Mouse (Mus musculus) CH12.LX (cell line): ENCODE results near the gene Elovl6.

Source experiments
- MEF2A ChIP-seq: IDR thresholded peaks from 2 replicates; pipeline ENCODE4 v1.6.1; 2014; ENCODE audit warnings: low read depth, mild to moderate bottlenecking, inconsistent platforms, low read length, improper control_type of control experiment, borderline replicate concordance
- POLR2A ChIP-seq: IDR thresholded peaks from 2 replicates; pipeline ENCODE4 v1.6.1; 2011; ENCODE audit warnings: low read depth, mild to moderate bottlenecking, improper control_type of control experiment, low read length
- RCOR1 ChIP-seq: conservative IDR thresholded peaks from 2 replicates; pipeline ENCODE4 v1.6.1; 2012; ENCODE audit warnings: low read depth, mild to moderate bottlenecking, inconsistent platforms, low read length, improper control_type of control experiment

DNA sequence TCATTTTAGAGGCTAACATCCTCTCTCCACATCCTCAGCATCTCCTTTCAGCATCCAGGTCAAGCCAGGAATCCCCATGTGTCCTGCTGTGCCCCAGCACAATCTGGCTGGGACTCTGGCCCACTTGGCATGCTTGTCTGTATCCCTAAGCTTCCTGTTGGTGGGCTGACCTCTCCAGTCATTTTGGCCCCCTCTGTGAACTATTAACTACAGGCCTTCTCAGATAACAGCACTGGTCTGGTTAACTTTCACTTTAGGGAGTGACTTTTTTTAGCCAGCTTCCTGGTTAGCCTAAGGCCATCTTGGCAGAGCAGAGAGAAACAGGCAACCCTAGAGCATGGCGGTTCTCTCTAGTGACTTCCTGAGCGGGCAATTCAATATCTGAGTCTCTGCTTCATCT, 82.1 kb downstream of the Elovl6 start:
- no peak for TF ChIP-seq POLR2A
- no peak for TF ChIP-seq RCOR1
- TF ChIP-seq MEF2A: no peak
